Comparison of ENCODE assay signal across 18 mouse cellular contexts in the genomic region with DNA sequence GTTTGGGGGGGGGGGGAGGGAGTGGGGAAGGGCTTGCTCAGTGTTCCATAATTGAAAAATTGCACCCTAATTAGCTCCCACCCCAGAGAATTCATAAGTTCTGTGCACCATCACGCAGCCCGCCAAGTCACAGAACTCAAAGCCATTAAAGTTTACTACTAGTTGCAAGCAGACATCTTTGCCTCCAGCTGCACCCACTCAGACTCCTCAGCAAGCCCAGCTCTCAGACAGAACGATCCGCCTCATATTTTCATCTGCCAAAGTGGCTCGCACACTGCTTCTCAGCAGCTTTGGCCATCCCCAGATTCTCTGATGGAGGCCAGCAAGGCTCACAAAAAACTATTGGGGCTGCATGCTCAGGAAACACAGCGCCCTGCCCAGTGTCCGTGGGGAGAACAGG.
DNase-seq lines count a peak whose midpoint lies in the region; ATAC-seq lines count a peak whose summit lies in the region.
"Had no signal": no experiment of that assay in that cellular context is flagged by ENCODE, and none has a peak within 500 bp of the region (broad histone marks: within the 10 kb centered on the region; RNA-seq: fewer than 3 reads in every experiment).

No protein-coding gene starts in this region.

- no peak overlapping the region for H3K4me2 ChIP-seq in kidney, embryonic 15.5 days
- H3K4me2 ChIP-seq in midbrain, embryonic 15.5 days, result no peak overlapping the region
- H3K4me2 ChIP-seq: embryonic facial prominence, embryonic 12.5 days; heart, embryonic 15.5 days; liver, embryonic 12.5 days; neural tube, embryonic 12.5 days had no signal

- no peaks in the 10 kb centered on the region for H3K36me3 ChIP-seq in kidney, embryonic 15.5 days
- no peaks in the 10 kb centered on the region for H3K36me3 ChIP-seq in midbrain, embryonic 15.5 days (replicated peaks)
- H3K36me3 ChIP-seq: embryonic facial prominence, embryonic 12.5 days; heart, embryonic 15.5 days; liver, embryonic 12.5 days; neural tube, embryonic 12.5 days had no signal

- ATAC-seq in kidney, embryonic 15.5 days (replicated peaks; ENCODE audit: low FRiP score), result no peak
- ATAC-seq in midbrain, embryonic 15.5 days (replicated peaks), result no peak
- ATAC-seq: CD4-positive, CD25-positive, alpha-beta regulatory T cell, adult 4 months; hindbrain, postnatal 0 days; liver, embryonic 12.5 days; midbrain, embryonic 16.5 days had no signal

- WGBS in kidney, embryonic 15.5 days, result 41% methylated on average over 7 of the region's 7 CpGs
- WGBS in midbrain, embryonic 15.5 days, result 82% methylated on average over 7 of the region's 7 CpGs

- H3K9ac ChIP-seq in kidney, embryonic 15.5 days, result no peak overlapping the region
- no peak overlapping the region for H3K9ac ChIP-seq in midbrain, embryonic 15.5 days
- H3K9ac ChIP-seq: embryonic facial prominence, embryonic 12.5 days; heart, embryonic 15.5 days; liver, embryonic 12.5 days; neural tube, embryonic 12.5 days had no signal

- H3K27me3 ChIP-seq in kidney, embryonic 15.5 days, result peaks cover 22% of the 10 kb centered on the region
- peaks cover 12% of the 10 kb centered on the region; the same call in 1 of the 2 replicates for H3K27me3 ChIP-seq in midbrain, embryonic 15.5 days (replicated peaks)
- H3K27me3 ChIP-seq: embryonic facial prominence, embryonic 12.5 days had no signal

- peak overlapping the region; percentile 45; the same call in 1 of the 2 replicates for H3K27ac ChIP-seq in kidney, embryonic 15.5 days
- no peak overlapping the region for H3K27ac ChIP-seq in midbrain, embryonic 15.5 days
- H3K27ac ChIP-seq: embryonic facial prominence, embryonic 12.5 days; heart, embryonic 15.5 days; hindbrain, postnatal 0 days; layer of hippocampus, adult 2 months; liver, embryonic 12.5 days; neural tube, embryonic 12.5 days had no signal

- intact Hi-C loops in heart, postnatal 36 days (cut with DNase I), result no loop called here

- no peak for DNase-seq in kidney, adult 9 months
- peak; percentile 62 for DNase-seq in urinary bladder, postnatal 14 days (ENCODE audit: low spot score)
- no peak for DNase-seq in urinary bladder, postnatal 10 days (ENCODE audit: low spot score)
- peak; percentile 35 to 38 for DNase-seq in heart, postnatal 36 days
- DNase-seq in cerebellum, postnatal 4 days (ENCODE audit: low spot score in 2 of 2), result no peak
- DNase-seq: adrenal gland, postnatal 14 days; cerebellum, postnatal 10 days; thymus, postnatal 36 days had no signal

- peaks cover 7% of the 10 kb centered on the region; the same call in 1 of the 2 replicates for H3K4me1 ChIP-seq in kidney, embryonic 15.5 days
- no peaks in the 10 kb centered on the region for H3K4me1 ChIP-seq in midbrain, embryonic 15.5 days
- H3K4me1 ChIP-seq: heart, embryonic 15.5 days; liver, embryonic 12.5 days had no signal

- no peak overlapping the region for H3K4me3 ChIP-seq in kidney, embryonic 15.5 days (replicated peaks)
- no peak overlapping the region for H3K4me3 ChIP-seq in midbrain, embryonic 15.5 days
- H3K4me3 ChIP-seq: embryonic facial prominence, embryonic 12.5 days; heart, embryonic 15.5 days; layer of hippocampus, adult 2 months; liver, embryonic 12.5 days; neural tube, embryonic 12.5 days had no signal

- no peaks in the 10 kb centered on the region for H3K9me3 ChIP-seq in kidney, embryonic 15.5 days (replicated peaks)
- H3K9me3 ChIP-seq in midbrain, embryonic 15.5 days, result no peaks in the 10 kb centered on the region
- H3K9me3 ChIP-seq: embryonic facial prominence, embryonic 12.5 days; heart, embryonic 15.5 days; liver, embryonic 12.5 days; neural tube, embryonic 12.5 days had no signal

Comparison
In these comparisons a context has a peak if more than half of its experiments do, and no peak if none do; other contexts are left out.
1. DNase-seq: peak in urinary bladder, postnatal 14 days (single experiment) and heart, postnatal 36 days (2 of 2); none in kidney, adult 9 months (single experiment), urinary bladder, postnatal 10 days (single experiment) and cerebellum, postnatal 4 days (0 of 2).